ENCODE assay signal across 8 mouse cellular contexts in the genomic region with DNA sequence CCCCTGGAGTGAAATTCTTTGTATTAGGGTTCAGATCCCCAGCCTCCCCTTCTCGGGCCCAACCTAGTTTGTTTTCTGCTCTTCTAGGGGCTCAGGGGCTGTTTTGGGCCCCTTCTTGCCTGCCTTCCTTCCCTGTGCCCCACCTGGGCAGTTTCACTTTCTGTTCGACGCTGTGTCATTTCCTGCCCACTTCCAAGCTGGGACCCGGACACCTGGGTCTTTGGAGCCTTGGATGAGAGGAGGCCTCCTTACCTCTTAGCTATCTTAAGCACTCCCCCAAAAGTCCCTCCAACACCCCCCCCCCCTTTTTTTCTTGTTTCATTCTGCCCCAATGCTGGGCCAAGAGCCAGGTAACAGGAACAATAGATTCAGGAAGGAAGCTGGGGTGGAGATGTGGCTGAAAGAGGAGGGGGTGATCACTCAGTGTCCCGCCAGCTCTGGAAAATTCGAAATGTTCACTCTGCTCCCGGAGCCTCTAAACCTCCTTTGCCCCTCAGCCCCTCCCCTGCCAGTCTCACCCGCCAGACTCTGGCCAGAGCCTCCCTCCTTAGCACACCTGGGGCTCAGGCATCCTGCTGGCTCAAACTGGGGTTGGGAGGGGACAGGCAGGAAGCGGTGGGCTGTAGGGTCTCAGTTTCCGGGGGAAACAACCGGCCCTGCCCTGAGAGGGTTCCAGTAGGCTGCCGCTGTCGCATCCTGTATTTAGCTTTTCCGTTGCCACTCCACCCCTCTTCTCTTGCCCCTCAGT. TPM values are rescaled to one million over a fixed set of nuclear protein-coding genes. Genes with fewer than 3 reads are reported as not detected.
DNase-seq lines count a peak whose midpoint lies in the region; ATAC-seq and TF ChIP-seq lines count a peak whose summit lies in the region.

No protein-coding gene starts in this region.

- H3K4me3 ChIP-seq in G1E (ENCODE audit: low read depth, low read length), result peak overlapping the region; percentile 76
- peak overlapping the region; percentile 59 for H3K4me3 ChIP-seq in embryonic fibroblast, embryonic 13.5 days (ENCODE audit: insufficient read depth, low read length)
- H3K4me3 ChIP-seq in limb, embryonic 10.5 days, result peak overlapping the region; percentile 76
- peak overlapping the region; percentile 9; the same call in 1 of the 2 replicates for H3K4me3 ChIP-seq in midbrain, embryonic 12.5 days
- H3K4me3 ChIP-seq in thymus, adult 2 months (ENCODE audit: control insufficient read depth, insufficient read depth, low read length), result peak overlapping the region; percentile 86

- H3K27ac ChIP-seq in embryonic fibroblast, embryonic 13.5 days (ENCODE audit: insufficient read depth, low read length), result 0 out of 2 replicates have a peak overlapping the region, but pooled peaks have one; percentile 14
- H3K27ac ChIP-seq in limb, embryonic 10.5 days, result peak overlapping the region; percentile 80
- no peak overlapping the region for H3K27ac ChIP-seq in midbrain, embryonic 12.5 days (replicated peaks)
- H3K27ac ChIP-seq in thymus, adult 2 months (ENCODE audit: control insufficient read depth, insufficient read depth, low read length), result peak overlapping the region; percentile 97

- H3K4me1 ChIP-seq in G1E (ENCODE audit: insufficient read depth, low read depth, low read length), result peaks cover 57% of the 10 kb centered on the region
- peaks cover 2% of the 10 kb centered on the region; the same call in 1 of the 2 replicates for H3K4me1 ChIP-seq in embryonic fibroblast, embryonic 13.5 days (ENCODE audit: control insufficient read depth, insufficient read depth, low read length)
- peaks cover 52% of the 10 kb centered on the region for H3K4me1 ChIP-seq in limb, embryonic 10.5 days
- peaks cover 30% of the 10 kb centered on the region for H3K4me1 ChIP-seq in midbrain, embryonic 12.5 days
- H3K4me1 ChIP-seq in thymus, adult 2 months (replicated peaks; ENCODE audit: control insufficient read depth, insufficient read depth, low read length), result peaks cover 21% of the 10 kb centered on the region

- no peak for ATAC-seq in G1E (ENCODE audit: extremely low read depth, insufficient number of reproducible peaks, low FRiP score, poor library complexity, severe bottlenecking)
- ATAC-seq in midbrain, embryonic 12.5 days (ENCODE audit: low FRiP score, low read depth), result no peak

- WGBS in limb, embryonic 10.5 days, result 34% methylated on average over 14 of the region's 14 CpGs
- WGBS in midbrain, embryonic 12.5 days, result 45% methylated on average over 14 of the region's 14 CpGs
- under 1% methylated on average over 14 of the region's 14 CpGs for WGBS in thymus, adult 2 months

- no peaks in the 10 kb centered on the region for H3K9me3 ChIP-seq in G1E (replicated peaks)
- no peaks in the 10 kb centered on the region for H3K9me3 ChIP-seq in limb, embryonic 10.5 days (replicated peaks)
- H3K9me3 ChIP-seq in midbrain, embryonic 12.5 days, result no peaks in the 10 kb centered on the region

- H3K36me3 ChIP-seq in G1E (replicated peaks), result peaks cover 67% of the 10 kb centered on the region
- peaks cover 62% of the 10 kb centered on the region for H3K36me3 ChIP-seq in limb, embryonic 10.5 days
- peaks cover 32% of the 10 kb centered on the region for H3K36me3 ChIP-seq in midbrain, embryonic 12.5 days
- H3K36me3 ChIP-seq in thymus, adult 2 months (ENCODE audit: control insufficient read depth, insufficient read depth, low read length), result peaks cover 39% of the 10 kb centered on the region

- peak overlapping the region; percentile 12 for H3K4me2 ChIP-seq in midbrain, embryonic 12.5 days (replicated peaks)

- no peak for DNase-seq in G1E (ENCODE audit: low spot score)
- peak; percentile 55 for DNase-seq in heart, postnatal 4 days
- peak; percentile 46 for DNase-seq in limb, embryonic 10.5 days (ENCODE audit: low spot score)
- peak; percentile 86 for DNase-seq in thymus, adult 2 months
- DNase-seq in urinary bladder, adult 18-20 months (ENCODE audit: low spot score in 2 of 2), result no peak
- DNase-seq in left cerebral cortex, adult 8-10 months (ENCODE audit: low spot score in 2 of 2), result no peak

- TF ChIP-seq CTCF in G1E (IDR thresholded peaks at IDR 0.05; ENCODE audit: low read depth, low read length), result no peak
- TF ChIP-seq CTCF in embryonic fibroblast, embryonic 13.5 days (IDR thresholded peaks at IDR 0.05; ENCODE audit: borderline replicate concordance, insufficient read depth, low read length), result no peak
- no peak for TF ChIP-seq CTCF in thymus, adult 2 months (IDR thresholded peaks at IDR 0.05; ENCODE audit: borderline replicate concordance, control insufficient read depth, extremely low read depth, insufficient read depth, low read length, poor library complexity)

- peak overlapping the region; percentile 37; the same call in 1 of the 2 replicates for H3K9ac ChIP-seq in midbrain, embryonic 12.5 days (replicated peaks)

- H3K27me3 ChIP-seq in G1E (ENCODE audit: insufficient read depth, low read length), result no peaks in the 10 kb centered on the region
- H3K27me3 ChIP-seq in limb, embryonic 10.5 days (ENCODE audit: low read depth, poor library complexity, severe bottlenecking), result no peaks in the 10 kb centered on the region
- H3K27me3 ChIP-seq in midbrain, embryonic 12.5 days, result peaks cover 3% of the 10 kb centered on the region; the same call in 1 of the 2 replicates
- no peaks in the 10 kb centered on the region for H3K27me3 ChIP-seq in thymus, adult 2 months (ENCODE audit: control insufficient read depth, insufficient read depth, low read length)

- TF ChIP-seq POLR2A in embryonic fibroblast, embryonic 13.5 days (IDR thresholded peaks at IDR 0.05; ENCODE audit: low read depth, low read length), result no peak
- peak; percentile 60; the same call in 1 of the 2 replicates for TF ChIP-seq POLR2A in thymus, adult 2 months (IDR thresholded peaks at IDR 0.05; ENCODE audit: control insufficient read depth, extremely low read depth, insufficient read depth, low read length, poor library complexity)

RNA-seq across cellular contexts. Expression of gene Prkd2, which starts 2.5 kb away (rescaled TPM):
- total RNA-seq in G1E (2014; fragmentation: Nextera tagmentation), result 23.6 and 28.7 TPM in 2 replicates
- 3.9 and 4.4 TPM in 2 replicates for total RNA-seq in G1E (2017)
- polyA plus RNA-seq in G1E (2012), result 13.6 and 22.4 TPM in 2 replicates
- 17.2 and 17.8 TPM in 2 replicates for polyA plus RNA-seq in embryonic fibroblast, embryonic 13.5 days (2011; ENCODE audit: insufficient read length, low read depth, missing spikeins)
- total RNA-seq in heart, postnatal 4 days (2021), result 10 to 100 TPM; 23.0 to 23.4 TPM
- 15.0 and 15.6 TPM in 2 replicates for polyA plus RNA-seq in limb, embryonic 10.5 days (2016; fragmentation: Nextera tagmentation; extraction: Ambion mirVana)
- polyA plus RNA-seq in midbrain, embryonic 12.5 days (2016; fragmentation: Nextera tagmentation; extraction: Ambion mirVana), result 10.2 and 12.0 TPM in 2 replicates
- polyA plus RNA-seq in thymus, adult 2 months (2012; rRNA removed), result 363 and 406 TPM in 2 replicates
- 1 to 10 TPM; 4.2 to 6.8 (median 5.5) TPM for total RNA-seq in left cerebral cortex, adult 8-10 months (2022)

RNA-seq across cellular contexts. Expression of gene Fkrp, which starts 28.7 kb away (rescaled TPM):
- total RNA-seq in G1E (2014; fragmentation: Nextera tagmentation) (12.3 and 18.0 TPM in 2 replicates), G1E (2017) (10.5 and 11.3 TPM in 2 replicates)
- 30.6 and 32.9 TPM in 2 replicates for polyA plus RNA-seq in G1E (2012)
- polyA plus RNA-seq in embryonic fibroblast, embryonic 13.5 days (2011; ENCODE audit: insufficient read length, low read depth, missing spikeins), result 21.0 and 25.2 TPM in 2 replicates
- total RNA-seq in heart, postnatal 4 days (2021), result 10 to 100 TPM; 45.0 to 49.2 TPM
- 27.2 and 33.1 TPM in 2 replicates for polyA plus RNA-seq in limb, embryonic 10.5 days (2016; fragmentation: Nextera tagmentation; extraction: Ambion mirVana)
- polyA plus RNA-seq in midbrain, embryonic 12.5 days (2016; fragmentation: Nextera tagmentation; extraction: Ambion mirVana), result 36.9 and 41.2 TPM in 2 replicates
- 48.7 and 51.5 TPM in 2 replicates for polyA plus RNA-seq in thymus, adult 2 months (2012; rRNA removed)
- 10 to 100 TPM; 49.6 to 68.2 (median 56.9) TPM for total RNA-seq in left cerebral cortex, adult 8-10 months (2022)

RNA-seq across cellular contexts. Expression of gene Strn4, which starts 29.6 kb away (rescaled TPM):
- 40.3 and 67.7 TPM in 2 replicates for total RNA-seq in G1E (2014; fragmentation: Nextera tagmentation)
- total RNA-seq in G1E (2017), result 33.8 and 38.9 TPM in 2 replicates
- 62.4 and 64.4 TPM in 2 replicates for polyA plus RNA-seq in G1E (2012)
- polyA plus RNA-seq in embryonic fibroblast, embryonic 13.5 days (2011; ENCODE audit: insufficient read length, low read depth, missing spikeins), result 58.4 and 67.1 TPM in 2 replicates
- 10 to 100 TPM; 87.0 to 99.9 TPM for total RNA-seq in heart, postnatal 4 days (2021)
- 130 and 145 TPM in 2 replicates for polyA plus RNA-seq in limb, embryonic 10.5 days (2016; fragmentation: Nextera tagmentation; extraction: Ambion mirVana)
- polyA plus RNA-seq in midbrain, embryonic 12.5 days (2016; fragmentation: Nextera tagmentation; extraction: Ambion mirVana), result 191 and 196 TPM in 2 replicates
- 307 and 318 TPM in 2 replicates for polyA plus RNA-seq in thymus, adult 2 months (2012; rRNA removed)
- total RNA-seq in left cerebral cortex, adult 8-10 months (2022), result 100 to 1,000 TPM; 205 to 269 (median 250) TPM

RNA-seq across cellular contexts. Expression of gene Dact3, which starts 29.9 kb away (rescaled TPM):
- total RNA-seq in G1E (2014; fragmentation: Nextera tagmentation) (0.30 TPM in 1 of 2 replicates, not detected in the other), G1E (2017) (0.05 and 0.12 TPM in 2 replicates)
- polyA plus RNA-seq in G1E (2012), result 0.28 and 0.30 TPM in 2 replicates
- 34.8 and 37.3 TPM in 2 replicates for polyA plus RNA-seq in embryonic fibroblast, embryonic 13.5 days (2011; ENCODE audit: insufficient read length, low read depth, missing spikeins)
- 10 to 100 TPM; 45.2 to 48.6 TPM for total RNA-seq in heart, postnatal 4 days (2021)
- polyA plus RNA-seq in limb, embryonic 10.5 days (2016; fragmentation: Nextera tagmentation; extraction: Ambion mirVana), result 7.0 and 8.2 TPM in 2 replicates
- polyA plus RNA-seq in midbrain, embryonic 12.5 days (2016; fragmentation: Nextera tagmentation; extraction: Ambion mirVana), result 4.7 and 6.2 TPM in 2 replicates
- polyA plus RNA-seq in thymus, adult 2 months (2012; rRNA removed), result 3.8 and 4.4 TPM in 2 replicates
- total RNA-seq in left cerebral cortex, adult 8-10 months (2022), result 100 to 1,000 TPM; 163 to 169 (median 166) TPM

RNA-seq across cellular contexts. Expression of gene Gng8, which starts 46.3 kb away (rescaled TPM):
- total RNA-seq in G1E (2014; fragmentation: Nextera tagmentation), result not detected in 2 replicates
- total RNA-seq in G1E (2017), result 0.23 TPM in 1 of 2 replicates, not detected in the other
- polyA plus RNA-seq in G1E (2012), result not detected in 2 replicates
- 24.1 and 24.7 TPM in 2 replicates for polyA plus RNA-seq in embryonic fibroblast, embryonic 13.5 days (2011; ENCODE audit: insufficient read length, low read depth, missing spikeins)
- 1 to 10 TPM; 1.4 to 1.8 TPM for total RNA-seq in heart, postnatal 4 days (2021)
- 15.4 and 18.5 TPM in 2 replicates for polyA plus RNA-seq in limb, embryonic 10.5 days (2016; fragmentation: Nextera tagmentation; extraction: Ambion mirVana)
- polyA plus RNA-seq in midbrain, embryonic 12.5 days (2016; fragmentation: Nextera tagmentation; extraction: Ambion mirVana), result 12.1 and 26.0 TPM in 2 replicates
- 0.62 and 1.7 TPM in 2 replicates for polyA plus RNA-seq in thymus, adult 2 months (2012; rRNA removed)
- 1 to 10 TPM; 2.1 to 3.5 (median 3.5) TPM for total RNA-seq in left cerebral cortex, adult 8-10 months (2022)

Comparison
In these comparisons a context has a peak if more than half of its experiments do, and no peak if none do; other contexts are left out.
1. DNase-seq: peak in heart, postnatal 4 days (single experiment), limb, embryonic 10.5 days (single experiment) and thymus, adult 2 months (single experiment); none in G1E (single experiment), urinary bladder, adult 18-20 months (0 of 2) and left cerebral cortex, adult 8-10 months (0 of 2).
2. H3K4me3 ChIP-seq: peak in every context shown above with its lines; median percentile 86 in thymus, adult 2 months; 76 in G1E; 76 in limb, embryonic 10.5 days; 59 in embryonic fibroblast, embryonic 13.5 days; 9 in midbrain, embryonic 12.5 days.
3. RNA of gene Prkd2, which starts 2.5 kb away (polyA plus RNA-seq): 363 to 406 TPM in thymus, adult 2 months; 13.6 to 22.4 TPM in G1E, 17.2 to 17.8 TPM in embryonic fibroblast, embryonic 13.5 days, 15.0 to 15.6 TPM in limb, embryonic 10.5 days and 10.2 to 12.0 TPM in midbrain, embryonic 12.5 days; every median in the first group is over 10 times any median in the second.